Mouse (Mus musculus) E14TG2a.4 (cell line): ENCODE data around the gene Mettl5.

Source experiments
- H3K27me3 ChIP-seq: 2 replicates; pipeline ENCODE4 v1.6.1; 2014; ENCODE audit warnings: low read length, control low read depth; ENCODE audit not compliant: insufficient read depth
- H3K36me3 ChIP-seq: 2 replicates; pipeline ENCODE4 v1.6.1; 2014; ENCODE audit warnings: low read length, control low read depth; ENCODE audit not compliant: insufficient read depth
- H3K4me1 ChIP-seq: replicated peaks from 2 replicates; pipeline ENCODE4 v1.6.1; 2014; ENCODE audit warnings: low read depth, low read length, control low read depth
- H3K4me3 ChIP-seq: replicated peaks from 2 replicates; pipeline ENCODE4 v1.5.1; 2014; ENCODE audit warnings: mild to moderate bottlenecking, low read length
- H3K9me3 ChIP-seq: 2 replicates; pipeline ENCODE4 v1.6.1; 2014; ENCODE audit warnings: low read length, control low read depth
- CTCF ChIP-seq: conservative IDR thresholded peaks from 2 replicates; pipeline ENCODE4 v1.5.1; 2014; ENCODE audit warnings: low read length
- NANOG ChIP-seq: IDR thresholded peaks from 2 replicates; pipeline ENCODE4 v1.6.1; 2014; ENCODE audit warnings: borderline replicate concordance, low read length, mixed read lengths
- POU5F1 ChIP-seq: IDR thresholded peaks from 2 replicates; pipeline ENCODE4 v1.6.1; 2014; ENCODE audit warnings: low read length, borderline replicate concordance

Mettl5 gene

GRCm38 (mm10) chr2:69896224-69896581 lies 10.8 kb upstream of the Mettl5 start:
- H3K27me3 ChIP-seq: no peaks in the 10 kb centered on the region
- no peak for TF ChIP-seq POU5F1
- TF ChIP-seq CTCF: no peak
- TF ChIP-seq NANOG: no peak
- H3K4me1 ChIP-seq: peaks cover 67% of the 10 kb centered on the region
- H3K9me3 ChIP-seq: no peaks in the 10 kb centered on the region
- H3K36me3 ChIP-seq: peaks cover 11% of the 10 kb centered on the region
- 0 out of 2 replicates have a peak overlapping the region, but pooled peaks have one; percentile 92 for H3K4me3 ChIP-seq

GRCm38 (mm10) chr2:69895502-69896223 lies 10.2 kb upstream of the Mettl5 start:
- Histone ChIP-seq H3K36me3 (peaks cover 6% of the 10 kb centered on the region), H3K27me3 (no peaks in the 10 kb centered on the region), H3K4me1 (peaks cover 72% of the 10 kb centered on the region), H3K4me3 (no peak overlapping the region), H3K9me3 (no peaks in the 10 kb centered on the region)
- peak; percentile 95 for TF ChIP-seq CTCF
- no peak for TF ChIP-seq NANOG

GRCm38 (mm10) chr2:69893891-69894290 lies 8.5 kb upstream of the Mettl5 start:
- TF ChIP-seq CTCF: no peak
- Histone ChIP-seq H3K4me3 (no peak overlapping the region), H3K36me3 (no peaks in the 10 kb centered on the region), H3K4me1 (peaks cover 75% of the 10 kb centered on the region), H3K27me3 (no peaks in the 10 kb centered on the region), H3K9me3 (no peaks in the 10 kb centered on the region)

- TF ChIP-seq CTCF: no peak
- no peak for TF ChIP-seq POU5F1
- TF ChIP-seq NANOG: no peak
- no peaks in the 10 kb centered on the region for H3K9me3 ChIP-seq
- H3K4me1 ChIP-seq: peaks cover 72% of the 10 kb centered on the region
- no peak overlapping the region for H3K4me3 ChIP-seq
- no peaks in the 10 kb centered on the region for H3K27me3 ChIP-seq
- no peaks in the 10 kb centered on the region for H3K36me3 ChIP-seq
Observed at GRCm38 (mm10) chr2:69893145-69893544, 7.7 kb upstream of the Mettl5 start.

- TF ChIP-seq POU5F1 (no peak), NANOG (no peak), CTCF (no peak)
- Histone ChIP-seq H3K27me3 (no peaks in the 10 kb centered on the region), H3K4me3 (no peak overlapping the region; the same call in 1 of the 2 replicates), H3K4me1 (peaks cover 66% of the 10 kb centered on the region), H3K36me3 (no peaks in the 10 kb centered on the region), H3K9me3 (no peaks in the 10 kb centered on the region)
Observed at GRCm38 (mm10) chr2:69890843-69891242, 5.4 kb upstream of the Mettl5 start.

- Histone ChIP-seq H3K36me3 (no peaks in the 10 kb centered on the region), H3K4me3 (no peak overlapping the region), H3K27me3 (no peaks in the 10 kb centered on the region), H3K4me1 (peaks cover 66% of the 10 kb centered on the region), H3K9me3 (no peaks in the 10 kb centered on the region)
- no peak for TF ChIP-seq POU5F1
- TF ChIP-seq CTCF: no peak
- no peak for TF ChIP-seq NANOG
Observed at GRCm38 (mm10) chr2:69888957-69889356, 3.5 kb upstream of the Mettl5 start.

GRCm38 (mm10) chr2:69885050-69885449 lies 365 bp downstream of the Mettl5 start:
- Histone ChIP-seq H3K4me1 (peaks cover 29% of the 10 kb centered on the region), H3K4me3 (peak overlapping the region; percentile 90), H3K27me3 (no peaks in the 10 kb centered on the region), H3K36me3 (peaks cover 14% of the 10 kb centered on the region), H3K9me3 (no peaks in the 10 kb centered on the region)
- TF ChIP-seq NANOG (no peak), CTCF (no peak), POU5F1 (no peak)

GRCm38 (mm10) chr2:69884581-69884980 lies 834 bp downstream of the Mettl5 start:
- TF ChIP-seq NANOG (no peak), CTCF (no peak), POU5F1 (no peak)
- Histone ChIP-seq H3K4me1 (peaks cover 24% of the 10 kb centered on the region), H3K27me3 (no peaks in the 10 kb centered on the region)

GRCm38 (mm10) chr2:69883990-69884391 lies 1.4 kb downstream of the Mettl5 start:
- Histone ChIP-seq H3K4me1 (peaks cover 18% of the 10 kb centered on the region), H3K27me3 (no peaks in the 10 kb centered on the region), H3K4me3 (peak overlapping the region; percentile 90), H3K9me3 (no peaks in the 10 kb centered on the region), H3K36me3 (peaks cover 24% of the 10 kb centered on the region)
- no peak for TF ChIP-seq NANOG
- TF ChIP-seq POU5F1: no peak
- peak; percentile 52 for TF ChIP-seq CTCF

More at GRCm38 (mm10) chr2:69884581-69884980, 834 bp downstream of the Mettl5 start:
- H3K36me3 ChIP-seq: peaks cover 18% of the 10 kb centered on the region
- H3K9me3 ChIP-seq: no peaks in the 10 kb centered on the region
- H3K4me3 ChIP-seq: peak overlapping the region; percentile 90
